Mouse (Mus musculus) adrenal gland, adult 18-20 months (tissue): ENCODE results near the gene Camk2b. TPM values are rescaled to one million over a fixed set of nuclear protein-coding genes. Genes with fewer than 3 reads are reported as not detected.

Source experiments
- DNase-seq, 2 experiments: peaks; one replicate each; pipeline ENCODE4 v3.0.0; 2021 to 2022; ENCODE audit warnings: low spot score in 2 of 2
- total RNA-seq, 2 experiments: library from RNA; stranded (reverse); gene quantifications; 1 replicate in 1 of 2; 2 replicates in 1 of 2; pipeline ENCODE4 v1.2.3; 2021

The Camk2b gene
- total RNA-seq, 2 experiments from 2014 or later = 11.5 to 16.9 TPM

- DNase-seq = no peak
Observed at GRCm38 (mm10) chr11:6053386-6053785, 12.8 kb downstream of the Camk2b start.

DNA sequence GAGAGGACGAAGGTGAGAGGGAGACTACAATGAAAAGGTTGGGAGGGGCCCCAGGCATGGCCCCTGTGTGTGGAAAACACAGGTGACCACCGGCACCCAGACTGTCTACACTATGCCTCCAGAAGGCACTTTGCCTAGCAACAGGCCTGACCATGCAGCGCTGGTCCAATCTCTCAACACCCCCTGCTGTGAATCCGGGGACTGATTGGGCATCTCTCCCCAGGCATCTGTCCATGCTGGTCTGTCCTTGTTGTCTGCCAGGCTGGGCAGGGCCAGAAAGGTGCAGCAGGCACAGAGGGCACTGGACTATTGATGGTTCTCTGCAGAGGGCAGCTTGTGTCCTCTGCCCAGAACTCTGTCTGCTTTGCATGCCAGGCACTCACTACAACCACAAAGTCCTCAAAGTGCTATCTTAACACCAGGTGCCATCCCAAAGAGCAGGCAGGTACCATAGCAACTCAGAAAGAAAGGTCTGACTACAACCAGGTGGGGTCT is 16.0 kb downstream of the Camk2b start:
- DNase-seq = no peak

- DNase-seq = no peak
Observed at GRCm38 (mm10) chr11:6048208-6048607, 18.0 kb downstream of the Camk2b start.

- no peak for DNase-seq
Observed at GRCm38 (mm10) chr11:6038929-6039328, 27.2 kb downstream of the Camk2b start.

DNA sequence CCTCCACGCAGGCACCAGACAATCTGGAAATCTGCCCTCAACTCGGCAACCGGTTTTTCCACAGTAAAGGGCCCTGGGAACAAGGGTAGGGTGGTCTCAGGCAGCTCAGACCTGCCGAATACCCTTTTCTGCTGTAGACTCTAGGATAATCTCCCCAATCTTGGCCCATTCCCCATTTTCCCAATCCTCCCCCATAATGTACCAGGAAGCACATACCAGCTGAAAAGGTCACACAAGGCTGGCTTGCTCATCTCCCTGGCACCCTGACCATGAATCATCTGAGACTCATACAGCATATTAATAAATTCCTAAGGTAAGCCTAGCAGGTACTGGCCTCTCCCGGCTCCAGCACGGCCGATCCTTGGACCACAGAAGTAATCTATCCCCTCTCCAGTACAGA is 28.5 kb downstream of the Camk2b start:
- DNase-seq = no peak

- no peak for DNase-seq
Observed at GRCm38 (mm10) chr11:6037198-6037597, 29.0 kb downstream of the Camk2b start.

DNA sequence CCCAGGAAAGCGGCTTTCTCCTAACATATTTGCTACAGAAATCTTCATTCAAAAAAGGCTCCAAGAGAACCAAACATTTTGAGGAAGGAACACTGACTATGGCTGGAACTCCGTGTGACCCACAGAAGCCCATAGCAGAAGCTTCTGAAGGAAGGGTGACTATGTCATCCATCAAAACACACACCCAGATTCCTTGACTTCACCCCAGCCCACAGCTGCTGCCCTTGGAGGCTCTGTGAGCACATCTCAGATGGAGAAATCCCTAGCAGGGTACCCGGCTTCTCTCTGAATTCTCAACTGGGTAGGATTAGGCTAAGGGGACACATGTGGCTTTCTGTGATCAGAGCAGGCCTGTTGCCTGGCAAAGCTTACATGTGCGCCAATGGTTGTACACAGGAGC is 29.7 kb downstream of the Camk2b start:
- DNase-seq = no peak

- no peak for DNase-seq
Observed at GRCm38 (mm10) chr11:6035521-6035920, 30.6 kb downstream of the Camk2b start.

- DNase-seq = no peak
Observed at GRCm38 (mm10) chr11:6034740-6035139, 31.4 kb downstream of the Camk2b start.

DNA sequence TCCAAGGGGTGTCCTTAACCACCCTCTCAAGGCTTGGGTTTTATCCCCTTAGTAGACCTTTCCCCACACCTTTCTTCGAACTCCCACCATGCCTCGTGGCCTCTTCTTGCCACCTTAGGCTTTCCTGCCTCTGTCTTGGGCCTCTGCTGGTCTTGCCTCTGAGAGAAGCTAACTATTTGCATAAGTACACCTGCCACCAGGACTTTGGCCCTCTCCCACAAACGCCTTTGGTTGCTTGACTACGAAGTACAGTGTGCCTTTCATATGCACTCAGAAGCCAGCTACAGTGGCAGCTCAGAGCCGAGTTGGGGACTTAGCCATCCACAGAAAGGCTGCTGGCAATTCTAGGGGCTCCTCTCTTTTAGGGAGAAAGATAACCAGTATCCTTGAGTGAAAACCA is 32.4 kb downstream of the Camk2b start:
- DNase-seq = no peak

- peak; percentile 75 to 77 for DNase-seq
Observed at GRCm38 (mm10) chr11:6033147-6033546, 33.0 kb downstream of the Camk2b start.

- DNase-seq = peak in 1 of 2 experiments; percentile 51
Observed at GRCm38 (mm10) chr11:6030650-6031049, 35.5 kb downstream of the Camk2b start.

GRCm38 (mm10) chr11:6029790-6030189 is 36.4 kb downstream of the Camk2b start:
- no peak for DNase-seq

DNA sequence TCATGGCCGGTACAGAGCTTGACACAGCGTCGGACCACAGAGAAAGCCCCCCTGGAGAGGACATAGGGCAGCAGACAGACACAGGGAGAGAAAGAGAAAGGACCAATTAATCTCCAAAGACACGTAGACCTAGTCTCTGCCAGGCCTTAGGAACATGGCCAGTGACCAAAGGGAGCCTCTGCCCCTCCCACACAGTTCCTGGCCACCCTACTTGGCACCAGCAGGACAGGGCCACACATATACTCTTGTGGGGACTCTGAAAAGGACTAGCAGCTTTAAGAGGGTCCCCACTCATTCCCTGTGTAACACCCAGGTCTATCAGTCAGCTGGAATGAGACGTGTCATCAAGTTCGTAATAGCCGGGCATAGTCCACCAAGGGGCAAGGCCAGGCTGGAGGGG is 37.3 kb downstream of the Camk2b start:
- DNase-seq = no peak

DNA sequence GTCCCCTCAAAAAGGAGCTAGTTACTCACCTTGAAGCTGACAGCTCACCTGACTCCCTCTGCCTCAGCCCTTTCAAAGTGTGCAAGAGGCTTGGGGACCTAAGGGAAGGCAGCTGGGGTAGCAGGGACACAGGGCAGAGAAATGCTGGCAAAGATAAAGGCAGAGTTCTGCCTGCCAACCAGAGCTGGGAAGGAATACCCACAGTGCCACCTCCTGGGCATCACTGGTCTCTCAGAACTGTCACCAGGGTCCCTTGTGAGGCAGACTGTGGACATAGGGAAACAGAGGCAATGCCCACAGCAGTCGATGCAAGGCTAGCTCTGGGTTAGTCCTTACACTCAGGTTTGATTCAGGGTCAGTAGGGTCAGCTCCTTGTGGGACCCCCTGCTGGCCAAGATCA is 39.8 kb downstream of the Camk2b start:
- peak in 1 of 2 experiments; percentile 60 for DNase-seq

- DNase-seq = no peak
Observed at GRCm38 (mm10) chr11:6024923-6025652, 41.1 kb downstream of the Camk2b start.

- no peak for DNase-seq
Observed at GRCm38 (mm10) chr11:6020897-6021839, 45.0 kb downstream of the Camk2b start.

DNA sequence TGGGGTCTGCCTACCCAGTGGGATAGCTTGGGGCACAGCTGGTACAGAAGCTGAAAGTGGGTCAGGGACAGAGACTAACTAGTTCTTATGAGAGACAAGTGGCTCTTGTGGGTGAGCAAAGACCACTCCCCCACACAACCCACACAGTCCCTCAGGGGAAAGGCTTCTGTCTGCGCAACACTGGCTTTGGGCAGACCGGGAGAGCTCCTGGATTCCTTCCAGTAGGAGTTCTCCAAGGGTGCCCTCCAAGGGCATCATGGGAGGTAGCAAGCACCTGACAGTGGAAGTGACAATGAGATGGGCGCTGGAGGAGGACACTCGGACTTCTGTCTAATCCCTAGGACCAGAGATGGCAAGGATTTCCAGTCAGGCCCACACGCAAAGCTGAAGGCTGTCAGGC is 45.8 kb downstream of the Camk2b start:
- DNase-seq = no peak

GRCm38 (mm10) chr11:6018218-6019010 is 47.7 kb downstream of the Camk2b start:
- DNase-seq = no peak

DNA sequence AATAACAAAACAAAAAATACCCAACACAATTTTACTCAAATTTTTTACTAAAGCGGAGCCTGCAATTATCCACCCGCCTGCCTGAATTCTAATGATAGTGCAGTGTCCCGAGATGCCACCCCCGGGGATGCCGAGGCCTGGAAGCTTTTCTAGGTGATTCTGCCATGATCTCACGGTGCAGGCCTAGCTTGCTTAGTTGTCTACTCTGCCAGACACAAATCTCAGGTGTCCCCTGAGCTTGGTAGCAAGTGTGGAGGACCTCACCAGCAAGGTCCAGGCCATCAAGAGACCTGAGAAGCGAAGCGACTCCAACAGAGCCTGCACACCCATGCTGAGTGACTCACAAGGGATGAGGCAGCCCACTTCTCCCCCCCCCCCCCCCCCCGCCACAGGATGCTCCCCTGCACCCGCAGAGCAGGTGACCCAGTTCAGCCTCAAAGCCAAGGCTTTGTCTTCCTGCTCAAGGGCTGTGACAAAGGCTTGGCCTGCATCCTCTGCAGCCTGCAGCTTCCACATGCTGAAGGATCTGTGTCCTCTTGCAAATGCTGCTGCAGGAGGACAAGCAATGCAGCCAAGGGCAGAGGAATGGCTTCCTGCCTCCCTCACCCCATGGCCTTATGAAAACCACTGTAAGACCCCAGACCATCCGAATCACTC is 48.5 kb downstream of the Camk2b start:
- DNase-seq = no peak
